Mouse (Mus musculus): ENCODE data around the gene Ucn3. TPM values are rescaled to one million over a fixed set of nuclear protein-coding genes. Genes with fewer than 3 reads are reported as not detected.
"Not testable (repeated sequence)": the region's sequence is repeated elsewhere in the genome, so short reads cannot be mapped to it uniquely, and the experiment has no call there.

The Ucn3 gene
- polyA plus RNA-seq, 1 experiment, result not detected

DNA sequence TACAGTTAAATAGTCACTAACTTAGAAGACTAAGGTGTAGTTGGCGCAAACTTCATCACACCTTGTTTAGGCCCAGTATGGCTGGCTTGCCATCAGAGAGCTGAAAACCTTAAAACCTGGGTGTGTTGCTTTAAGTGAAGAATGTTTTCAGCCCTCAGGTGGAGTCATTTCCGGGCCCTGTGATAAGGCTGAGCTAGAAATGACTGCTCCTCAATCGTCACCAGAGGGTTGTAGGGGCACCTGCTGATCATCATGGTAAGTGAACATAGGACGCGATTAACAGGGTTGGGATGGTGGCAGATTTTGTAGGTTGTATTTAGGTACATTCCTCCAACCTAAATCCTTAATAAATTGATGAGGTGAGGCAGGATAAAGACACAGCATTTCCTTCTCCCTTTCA lies 20.7 kb downstream of the Ucn3 start:
- 90% methylated on average over 5 of the region's 5 CpGs for WGBS
- Histone ChIP-seq H3K4me1 (ENCODE audit: control insufficient read depth, insufficient read depth, low read length) (no peaks in the 10 kb centered on the region), H3K4me3 (ENCODE audit: insufficient read depth, low read depth, low read length) (no peak overlapping the region), H3K27ac (ENCODE audit: insufficient read depth, low read depth, low read length) (no peak overlapping the region)
- TF ChIP-seq CTCF (IDR thresholded peaks at IDR 0.05; ENCODE audit: insufficient read depth, low read depth, low read length), result no peak

DNA sequence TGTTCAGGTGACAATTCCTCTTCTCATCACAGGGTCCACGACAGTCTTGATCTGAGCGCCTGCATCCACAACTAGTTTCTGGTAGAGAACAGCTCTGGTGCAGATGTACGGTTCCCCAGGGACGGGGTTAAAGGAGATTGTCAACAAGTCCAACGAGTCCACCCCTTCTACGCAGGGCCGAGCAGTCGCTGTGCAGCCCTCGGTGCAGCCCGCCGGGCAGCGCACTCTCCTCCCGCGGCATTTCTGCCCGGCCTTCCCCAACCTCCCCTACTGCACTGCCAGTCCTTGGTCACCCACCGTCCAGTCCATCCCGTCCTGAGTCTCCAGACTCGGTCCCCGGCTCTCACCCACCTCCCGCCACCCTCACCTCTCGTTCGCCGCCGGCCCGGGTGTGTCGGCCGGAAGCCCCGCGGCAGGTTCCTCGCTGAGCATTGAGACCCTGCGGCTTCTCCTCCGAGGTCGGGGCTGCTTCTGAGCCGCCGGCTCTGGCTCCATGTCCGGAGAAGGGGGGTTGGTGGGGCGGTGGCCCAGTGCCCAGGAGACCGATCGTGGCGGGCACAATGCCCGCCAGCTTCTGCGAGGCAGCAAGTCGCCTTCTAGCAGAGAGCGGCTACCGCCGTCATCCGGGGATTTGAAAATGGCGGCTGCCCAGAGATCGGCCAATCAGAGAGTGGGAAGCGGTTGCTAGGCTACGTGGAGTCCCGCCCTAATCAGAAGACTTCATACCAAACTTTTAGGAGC lies 27.4 kb downstream of the Ucn3 start, which contains the start of the genes Net1 and Tubal3:
TSS of gene Net1 (minus strand) at position 650 of the 741 bp plus-strand sequence.
TSS of gene Tubal3 (plus strand) at position 704 of the 741 bp plus-strand sequence.
- TF ChIP-seq CTCF (IDR thresholded peaks at IDR 0.05; ENCODE audit: insufficient read depth, low read depth, low read length), result no peak
- no peak for TF ChIP-seq POLR2A (IDR thresholded peaks at IDR 0.05; ENCODE audit: insufficient read depth, low read depth, low read length)
- Histone ChIP-seq H3K27ac (ENCODE audit: insufficient read depth, low read depth, low read length) (no peak within 1 kb of the TSS), H3K4me3 (ENCODE audit: insufficient read depth, low read depth, low read length) (peak within 1 kb of the TSS; percentile 58), H3K4me1 (ENCODE audit: control insufficient read depth, insufficient read depth, low read length) (no peaks in the 10 kb centered on the region)
- WGBS, result under 1% methylated on average over 52 of the region's 52 CpGs

DNA sequence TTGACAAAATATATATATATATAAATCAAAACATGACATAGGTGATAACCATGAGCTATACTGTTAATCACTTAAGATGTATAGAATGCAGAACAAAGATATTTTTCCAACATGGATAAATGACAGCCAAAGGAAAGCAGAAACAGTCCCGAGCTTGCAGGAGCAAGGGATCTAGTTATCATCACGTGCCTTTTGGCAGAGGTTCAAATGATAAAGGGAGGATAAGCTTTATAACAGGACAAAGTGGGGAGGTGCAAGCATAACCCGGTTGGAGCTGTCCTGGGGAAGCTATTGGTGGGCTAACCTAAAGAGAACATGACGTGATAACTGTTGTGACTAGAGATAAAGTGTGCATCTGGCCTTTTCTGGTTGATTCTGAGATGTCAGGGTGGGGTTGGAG lies 31.6 kb downstream of the Ucn3 start:
- no peak for TF ChIP-seq POLR2A (IDR thresholded peaks at IDR 0.05; ENCODE audit: insufficient read depth, low read depth, low read length)
- no peak for TF ChIP-seq CTCF (IDR thresholded peaks at IDR 0.05; ENCODE audit: insufficient read depth, low read depth, low read length)
- WGBS, result 86% methylated on average over 4 of the region's 4 CpGs
- Histone ChIP-seq H3K4me1 (ENCODE audit: control insufficient read depth, insufficient read depth, low read length) (no peaks in the 10 kb centered on the region), H3K27ac (ENCODE audit: insufficient read depth, low read depth, low read length) (no peak overlapping the region), H3K4me3 (ENCODE audit: insufficient read depth, low read depth, low read length) (no peak overlapping the region)

DNA sequence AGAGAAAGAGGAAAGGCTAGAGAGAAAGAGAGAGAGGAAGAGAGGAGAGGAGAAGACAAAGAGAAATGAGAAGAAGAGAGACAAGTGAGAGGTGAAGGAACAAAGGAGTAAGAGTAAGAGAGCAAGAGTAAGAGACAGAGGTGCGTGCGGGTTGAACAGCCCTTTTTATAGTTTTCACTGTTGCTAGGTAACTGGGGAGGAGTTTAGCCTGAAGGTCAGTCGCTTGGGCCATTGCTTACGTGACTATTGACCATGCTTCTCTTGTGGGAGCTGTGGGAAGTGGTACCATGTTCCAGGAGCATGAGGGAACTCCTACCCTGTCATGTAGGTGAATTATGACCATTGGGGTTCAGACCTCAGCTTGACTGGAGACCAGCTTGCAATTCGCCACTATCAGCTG lies 34.8 kb downstream of the Ucn3 start:
- Histone ChIP-seq H3K27ac (ENCODE audit: insufficient read depth, low read depth, low read length) (no peak overlapping the region), H3K4me1 (ENCODE audit: control insufficient read depth, insufficient read depth, low read length) (no peaks in the 10 kb centered on the region), H3K4me3 (ENCODE audit: insufficient read depth, low read depth, low read length) (no peak overlapping the region)
- TF ChIP-seq POLR2A (IDR thresholded peaks at IDR 0.05; ENCODE audit: insufficient read depth, low read depth, low read length), result no peak
- TF ChIP-seq CTCF (IDR thresholded peaks at IDR 0.05; ENCODE audit: insufficient read depth, low read depth, low read length), result no peak
- WGBS, result 88% methylated on average over 5 of the region's 5 CpGs

DNA sequence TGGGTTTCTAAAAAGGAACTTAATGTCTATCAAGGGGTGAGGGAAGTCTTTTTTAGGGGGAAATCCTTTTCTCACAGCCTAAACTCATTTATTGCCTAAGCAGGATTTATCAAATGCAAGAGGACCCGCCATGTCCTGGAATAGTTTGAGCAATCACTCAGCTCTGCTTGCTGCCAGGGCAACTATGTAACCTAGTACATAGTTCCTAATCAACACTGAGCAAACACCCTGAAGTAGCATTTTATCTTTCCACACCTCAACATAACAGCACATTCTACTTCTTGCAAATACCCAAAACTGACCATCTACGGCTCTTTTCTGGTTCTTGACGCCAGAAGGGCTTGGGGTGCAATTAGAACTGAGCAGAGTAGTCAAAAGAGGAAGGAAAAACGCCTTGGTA lies 36.9 kb downstream of the Ucn3 start:
- Histone ChIP-seq H3K4me1 (ENCODE audit: control insufficient read depth, insufficient read depth, low read length) (no peaks in the 10 kb centered on the region), H3K4me3 (ENCODE audit: insufficient read depth, low read depth, low read length) (no peak overlapping the region), H3K27ac (ENCODE audit: insufficient read depth, low read depth, low read length) (no peak overlapping the region)
- TF ChIP-seq CTCF (IDR thresholded peaks at IDR 0.05; ENCODE audit: insufficient read depth, low read depth, low read length) (no peak), POLR2A (IDR thresholded peaks at IDR 0.05; ENCODE audit: insufficient read depth, low read depth, low read length) (no peak)
- 91% methylated on average over 4 of the region's 4 CpGs for WGBS

DNA sequence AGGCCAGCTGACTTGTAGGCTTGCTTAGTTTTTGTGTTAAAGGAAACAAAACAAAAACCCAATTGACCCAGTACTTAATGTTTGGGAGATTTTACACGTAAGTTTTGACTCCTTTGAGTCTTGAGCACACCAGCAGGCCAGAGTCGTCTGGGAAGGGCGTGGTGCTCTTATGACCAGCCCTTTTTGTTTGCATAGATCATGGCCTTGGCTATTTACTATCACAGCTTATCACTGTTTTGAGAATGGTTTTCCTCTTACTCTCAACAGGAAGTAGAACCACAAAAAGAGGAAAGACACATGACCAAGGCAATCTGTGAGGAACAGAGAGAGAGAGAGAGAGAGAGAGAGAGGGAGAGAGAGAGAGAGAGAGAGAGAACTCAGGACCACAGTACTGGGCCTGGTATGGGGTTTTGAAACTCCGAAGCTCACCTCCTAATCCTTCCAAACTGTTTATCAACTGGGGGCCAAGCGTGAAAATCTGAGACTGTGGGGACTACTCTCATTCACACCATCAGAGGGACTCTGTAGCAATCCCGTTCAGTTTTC lies 37.9 kb downstream of the Ucn3 start:
- WGBS, result 80% methylated on average over 6 of the region's 6 CpGs
- no peaks in the 10 kb centered on the region for H3K4me1 ChIP-seq (ENCODE audit: control insufficient read depth, insufficient read depth, low read length)
- H3K27ac ChIP-seq (ENCODE audit: insufficient read depth, low read depth, low read length), result no peak overlapping the region
- no peak for TF ChIP-seq POLR2A (IDR thresholded peaks at IDR 0.05; ENCODE audit: insufficient read depth, low read depth, low read length)
- no peak for TF ChIP-seq CTCF (IDR thresholded peaks at IDR 0.05; ENCODE audit: insufficient read depth, low read depth, low read length)
- H3K4me3 ChIP-seq (ENCODE audit: insufficient read depth, low read depth, low read length), result no peak overlapping the region

DNA sequence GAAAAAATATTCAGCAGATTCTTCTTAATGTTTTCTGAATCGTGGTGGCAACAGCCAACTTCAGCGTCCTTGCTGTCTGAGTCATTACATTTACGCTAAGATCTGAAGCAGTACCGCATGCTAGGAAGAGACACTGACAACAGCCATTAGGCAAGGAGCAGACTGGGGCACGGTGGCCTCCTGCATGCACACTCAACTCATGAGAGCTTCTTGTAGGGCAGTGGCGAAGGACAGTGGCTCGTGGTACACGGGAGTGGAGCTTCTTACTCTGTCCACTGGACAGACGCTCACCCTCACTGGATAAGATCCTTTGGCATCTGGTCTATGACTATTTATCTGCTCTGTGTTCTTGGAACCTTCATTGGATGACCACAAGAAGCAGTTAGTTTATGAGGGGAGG lies 45.8 kb downstream of the Ucn3 start:
- H3K4me3 ChIP-seq (ENCODE audit: insufficient read depth, low read depth, low read length), result no peak overlapping the region
- H3K27ac ChIP-seq (ENCODE audit: insufficient read depth, low read depth, low read length), result no peak overlapping the region
- TF ChIP-seq CTCF (IDR thresholded peaks at IDR 0.05; ENCODE audit: insufficient read depth, low read depth, low read length) (no peak), POLR2A (IDR thresholded peaks at IDR 0.05; ENCODE audit: insufficient read depth, low read depth, low read length) (no peak)
- no peaks in the 10 kb centered on the region for H3K4me1 ChIP-seq (ENCODE audit: control insufficient read depth, insufficient read depth, low read length)
- 91% methylated on average over 9 of the region's 9 CpGs for WGBS

DNA sequence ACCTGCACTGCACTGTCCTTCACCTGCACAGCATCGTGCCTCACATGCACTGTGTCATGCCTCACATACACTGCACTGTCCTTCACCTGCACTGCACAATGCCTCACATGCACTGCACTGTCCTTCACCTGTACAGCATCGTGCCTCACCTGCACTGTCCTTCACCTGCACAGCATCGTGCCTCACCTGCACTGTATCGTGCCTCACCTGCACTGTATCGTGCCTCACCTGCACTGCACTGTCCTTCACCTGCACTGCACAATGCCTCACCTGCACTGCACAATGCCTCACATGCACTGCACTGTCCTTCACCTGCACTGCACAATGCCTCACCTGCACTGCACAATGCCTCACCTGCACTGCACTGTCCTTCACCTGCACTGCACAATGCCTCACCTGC lies 46.9 kb downstream of the Ucn3 start:
- not testable (repeated sequence) for H3K4me3 ChIP-seq (ENCODE audit: insufficient read depth, low read depth, low read length); H3K4me1 ChIP-seq (ENCODE audit: control insufficient read depth, insufficient read depth, low read length); H3K27ac ChIP-seq (ENCODE audit: insufficient read depth, low read depth, low read length)
- WGBS, result 93% methylated on average over 5 of the region's 5 CpGs

DNA sequence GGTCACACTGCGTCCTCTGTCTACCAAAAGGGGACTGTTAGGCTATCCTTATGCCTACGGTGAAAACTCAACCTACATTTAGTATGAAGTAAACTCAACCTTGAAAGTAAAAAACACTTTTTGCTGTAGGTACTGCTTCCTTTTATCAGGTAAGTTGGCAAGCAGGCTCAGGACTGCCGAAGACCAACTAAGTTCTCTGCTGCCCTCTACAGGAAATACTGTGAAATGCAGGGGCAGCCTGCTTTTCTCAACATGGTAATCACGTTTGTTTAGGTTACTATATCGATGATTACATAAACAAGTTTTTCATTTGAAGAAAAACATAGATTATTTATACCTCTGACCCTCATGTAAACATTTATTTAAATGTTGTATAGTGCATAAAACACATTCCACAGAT lies 48.2 kb downstream of the Ucn3 start:
- H3K4me3 ChIP-seq (ENCODE audit: insufficient read depth, low read depth, low read length), result no peak overlapping the region
- TF ChIP-seq POLR2A (IDR thresholded peaks at IDR 0.05; ENCODE audit: insufficient read depth, low read depth, low read length) (no peak), CTCF (IDR thresholded peaks at IDR 0.05; ENCODE audit: insufficient read depth, low read depth, low read length) (no peak)
- H3K4me1 ChIP-seq (ENCODE audit: control insufficient read depth, insufficient read depth, low read length), result no peaks in the 10 kb centered on the region
- WGBS, result 30% methylated on average over 5 of the region's 5 CpGs
- no peak overlapping the region for H3K27ac ChIP-seq (ENCODE audit: insufficient read depth, low read depth, low read length)

All from olfactory bulb, adult 2 months (tissue).